Mouse (Mus musculus) left cerebral cortex, postnatal 25 days (tissue): ENCODE data around the gene Bsph2. TPM values are rescaled to one million over a fixed set of nuclear protein-coding genes. Genes with fewer than 3 reads are reported as not detected.
A peak's percentile ranks its signal among the peaks of the same experiment; 100 is the strongest.

Experiments
- DNase-seq, 2 experiments: peaks; one replicate each; pipeline ENCODE4 v3.0.0; 2022; ENCODE audit warnings: low spot score in 2 of 2, mixed read lengths in 1 of 2
- intact Hi-C: fragments of 180-260 bp; cut with DNase I; formaldehyde crosslinking; loops from one replicate; pipeline ENCODE4 v1.15.1; 2025
- total RNA-seq, 2 experiments: library from RNA; stranded (reverse); gene quantifications; 2 replicates each; pipeline ENCODE4 v1.2.3; 2021

The Bsph2 gene
- total RNA-seq: not detected

DNA sequence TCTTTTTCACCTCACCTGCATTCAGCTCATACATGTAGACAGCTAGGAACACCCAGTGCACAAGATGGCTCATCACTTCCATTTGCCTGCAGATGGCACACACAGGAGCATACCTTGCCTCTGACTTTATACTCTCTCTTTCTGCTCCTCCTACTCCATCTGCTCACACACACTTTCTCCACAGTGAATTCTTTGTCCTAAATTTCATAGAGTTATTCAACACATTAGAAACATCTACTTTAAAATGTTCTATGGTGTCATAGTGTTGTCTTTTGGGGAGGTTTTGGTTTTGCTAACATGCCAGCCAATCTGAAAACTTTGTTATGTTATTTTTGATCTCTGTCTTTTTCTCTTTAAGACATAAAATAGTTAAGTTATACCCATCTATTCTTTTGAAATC lies at the start of gene Bsph2:
Gene Bsph2 (minus strand): TSS at position 101 of the 400 bp plus-strand sequence.
- no peak for DNase-seq
- intact Hi-C loops: no loop called here

DNA sequence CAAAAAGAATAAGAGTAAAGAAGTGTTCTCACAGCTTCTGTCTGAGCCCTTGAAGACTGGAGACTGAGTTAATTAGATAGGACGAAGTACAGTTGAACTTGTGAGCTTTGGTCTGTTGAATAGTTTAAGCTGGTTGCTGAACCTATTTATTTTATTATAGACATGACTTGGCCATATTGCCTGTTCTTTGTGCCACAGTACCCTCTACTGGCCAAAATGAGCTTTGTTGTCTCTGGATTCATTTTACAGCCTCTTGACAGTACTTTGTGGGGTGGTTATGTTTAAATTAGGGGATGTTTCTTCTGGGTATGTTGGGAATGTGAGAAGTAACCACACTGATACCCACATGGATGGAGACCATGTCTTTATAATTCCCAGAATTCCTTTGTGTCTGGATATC lies 59.3 kb downstream of the Bsph2 start:
- peak; percentile 6 to 56 for DNase-seq
- intact Hi-C loops: loop anchor here (2.0 kb wide), 2 partner anchors 223 to 439 kb away; no protein-coding TSS in a partner anchor

Other genes starting within 250 kb of the Bsph2 start
- under 1 TPM; 0.16 to 0.37 TPM for gene Pla2g4c, start 246.4 kb downstream of the Bsph2 start, total RNA-seq
- gene Cabp5, start 172.9 kb downstream of the Bsph2 start, total RNA-seq: under 1 TPM; 0.30 to 0.32 TPM
- not detected for gene Bsph1, start 120.2 kb downstream of the Bsph2 start, total RNA-seq
- gene Sult2a5, start 52.9 kb upstream of the Bsph2 start, total RNA-seq: not detected
- gene Sult2a2, start 162.4 kb upstream of the Bsph2 start, total RNA-seq: not detected